Mouse (Mus musculus): ENCODE data around the gene Gm17304.

Gene Gm17304

GRCm38 (mm10) chr5:106622193-106622592 lies 13.3 kb downstream of the Gm17304 start:
- in situ Hi-C loops (cut with MseI, MboI) = no loop called here

- in situ Hi-C loops (cut with MseI, MboI) = no loop called here
These were observed 14.4 kb downstream of the Gm17304 start for GRCm38 (mm10) chr5:106623337-106623736.

GRCm38 (mm10) chr5:106628369-106629149 lies 19.7 kb downstream of the Gm17304 start:
- in situ Hi-C loops (cut with MseI, MboI) = no loop called here

GRCm38 (mm10) chr5:106636423-106636946 lies 27.6 kb downstream of the Gm17304 start:
- in situ Hi-C loops (cut with MseI, MboI) = no loop called here

- in situ Hi-C loops (cut with MseI, MboI) = no loop called here
These were observed 30.7 kb downstream of the Gm17304 start for GRCm38 (mm10) chr5:106639627-106640026.

GRCm38 (mm10) chr5:106640235-106640809 lies 31.4 kb downstream of the Gm17304 start:
- in situ Hi-C loops (cut with MseI, MboI) = no loop called here

- in situ Hi-C loops (cut with MseI, MboI) = no loop called here
These were observed 33.0 kb downstream of the Gm17304 start for GRCm38 (mm10) chr5:106641876-106642275.

- in situ Hi-C loops (cut with MseI, MboI) = no loop called here
These were observed 34.5 kb downstream of the Gm17304 start for GRCm38 (mm10) chr5:106643434-106643833.

- in situ Hi-C loops (cut with MseI, MboI) = no loop called here
These were observed 40.5 kb downstream of the Gm17304 start for GRCm38 (mm10) chr5:106649441-106649840.

GRCm38 (mm10) chr5:106649995-106650394 lies 41.1 kb downstream of the Gm17304 start:
- in situ Hi-C loops (cut with MseI, MboI) = no loop called here

- in situ Hi-C loops (cut with MseI, MboI) = no loop called here
These were observed 43.4 kb downstream of the Gm17304 start for GRCm38 (mm10) chr5:106652220-106652753.

- in situ Hi-C loops (cut with MseI, MboI) = no loop called here
These were observed 44.0 kb downstream of the Gm17304 start for GRCm38 (mm10) chr5:106652790-106653328.

Data from mouse trophoblast stem cell (cell line).